Mouse (Mus musculus): ENCODE data around the gene Gm7257. TPM values are rescaled to one million over a fixed set of nuclear protein-coding genes. Genes with fewer than 3 reads are reported as not detected.

Gene Gm7257
- polyA plus RNA-seq (2014; fragmentation: Nextera tagmentation; extraction: Ambion mirVana): not detected in 2 replicates

- ATAC-seq (ENCODE audit: insufficient number of reproducible peaks, low FRiP score, low TSS enrichment, low read depth): no peak
- Histone ChIP-seq H3K36me3 (ENCODE audit: control insufficient read depth, insufficient read depth, low read length) (no peaks in the 10 kb centered on the region), H3K9ac (ENCODE audit: low read length) (no peak within 1 kb of the TSS), H3K27me3 (ENCODE audit: control insufficient read depth, insufficient read depth, low read length) (no peaks in the 10 kb centered on the region), H3K4me2 (ENCODE audit: low read depth, severe bottlenecking) (no peak within 1 kb of the TSS), H3K4me1 (ENCODE audit: control insufficient read depth, insufficient read depth, low read length) (no peaks in the 10 kb centered on the region), H3K27ac (replicated peaks; ENCODE audit: low read depth, low read length) (no peak within 1 kb of the TSS), H3K4me3 (ENCODE audit: low read depth, low read length) (no peak within 1 kb of the TSS), H3K9me3 (ENCODE audit: control insufficient read depth, low read length) (no peaks in the 10 kb centered on the region; the same call in 1 of the 2 replicates)
- no peak for DNase-seq (ENCODE audit: low spot score)
- 81% methylated on average over 4 of the region's 4 CpGs for WGBS
These were observed at the start of gene Gm7257 for GRCm38 (mm10) chr9:36431584-36431983. Gene Gm7257 (plus strand): TSS chr9:36431884.

GRCm38 (mm10) chr9:36402991-36403390, 28.7 kb upstream of the Gm7257 start:
- Histone ChIP-seq H3K4me3 (ENCODE audit: low read depth, low read length) (no peak overlapping the region), H3K27ac (replicated peaks; ENCODE audit: low read depth, low read length) (no peak overlapping the region), H3K4me1 (ENCODE audit: control insufficient read depth, insufficient read depth, low read length) (no peaks in the 10 kb centered on the region), H3K9ac (ENCODE audit: low read length) (no peak overlapping the region), H3K4me2 (ENCODE audit: low read depth, severe bottlenecking) (no peak overlapping the region), H3K36me3 (ENCODE audit: control insufficient read depth, insufficient read depth, low read length) (no peaks in the 10 kb centered on the region), H3K27me3 (ENCODE audit: control insufficient read depth, insufficient read depth, low read length) (no peaks in the 10 kb centered on the region), H3K9me3 (ENCODE audit: control insufficient read depth, low read length) (peaks cover 4% of the 10 kb centered on the region; the same call in 1 of the 2 replicates)
- no peak for DNase-seq (ENCODE audit: low spot score)
- 54% methylated on average over 2 of the region's 2 CpGs for WGBS
- ATAC-seq (ENCODE audit: insufficient number of reproducible peaks, low FRiP score, low TSS enrichment, low read depth): no peak

- 44% methylated on average over 2 of the region's 2 CpGs for WGBS
- Histone ChIP-seq H3K27me3 (ENCODE audit: control insufficient read depth, insufficient read depth, low read length) (no peaks in the 10 kb centered on the region), H3K27ac (replicated peaks; ENCODE audit: low read depth, low read length) (no peak overlapping the region), H3K9ac (ENCODE audit: low read length) (no peak overlapping the region), H3K4me3 (ENCODE audit: low read depth, low read length) (no peak overlapping the region), H3K4me2 (ENCODE audit: low read depth, severe bottlenecking) (no peak overlapping the region), H3K9me3 (ENCODE audit: control insufficient read depth, low read length) (no peaks in the 10 kb centered on the region), H3K36me3 (ENCODE audit: control insufficient read depth, insufficient read depth, low read length) (no peaks in the 10 kb centered on the region), H3K4me1 (ENCODE audit: control insufficient read depth, insufficient read depth, low read length) (no peaks in the 10 kb centered on the region)
- DNase-seq (ENCODE audit: low spot score) (no peak), ATAC-seq (ENCODE audit: insufficient number of reproducible peaks, low FRiP score, low TSS enrichment, low read depth) (no peak)
These were observed 3.5 kb downstream of the Gm7257 start for GRCm38 (mm10) chr9:36435051-36435764.

GRCm38 (mm10) chr9:36475338-36475737, 43.7 kb downstream of the Gm7257 start, which contains the start of gene Gm9513:
Gene Gm9513 (plus strand): TSS chr9:36475638.
- no peak for ATAC-seq (ENCODE audit: insufficient number of reproducible peaks, low FRiP score, low TSS enrichment, low read depth)
- no peak within 1 kb of the TSS for H3K9ac ChIP-seq (ENCODE audit: low read length)
- 67% methylated on average over 3 of the region's 3 CpGs for WGBS

More at GRCm38 (mm10) chr9:36475338-36475737, 43.7 kb downstream of the Gm7257 start, which contains the start of gene Gm9513:
- no peaks in the 10 kb centered on the region; the same call in 1 of the 2 replicates for H3K9me3 ChIP-seq (ENCODE audit: control insufficient read depth, low read length)
- H3K27me3 ChIP-seq (ENCODE audit: control insufficient read depth, insufficient read depth, low read length): no peaks in the 10 kb centered on the region
- H3K36me3 ChIP-seq (ENCODE audit: control insufficient read depth, insufficient read depth, low read length): no peaks in the 10 kb centered on the region
- no peaks in the 10 kb centered on the region for H3K4me1 ChIP-seq (ENCODE audit: control insufficient read depth, insufficient read depth, low read length)
- H3K4me3 ChIP-seq (ENCODE audit: low read depth, low read length): no peak within 1 kb of the TSS
- H3K4me2 ChIP-seq (ENCODE audit: low read depth, severe bottlenecking): no peak within 1 kb of the TSS
- DNase-seq (ENCODE audit: low spot score): no peak
- no peak within 1 kb of the TSS for H3K27ac ChIP-seq (replicated peaks; ENCODE audit: low read depth, low read length)

Other genes with a start within 250 kb of the Gm7257 start
- gene Gm9513, start 43.8 kb downstream of the Gm7257 start, polyA plus RNA-seq (2014; fragmentation: Nextera tagmentation; extraction: Ambion mirVana): not detected in 2 replicates
- gene Gm5615, start 110.1 kb downstream of the Gm7257 start, polyA plus RNA-seq (2014; fragmentation: Nextera tagmentation; extraction: Ambion mirVana): not detected in 2 replicates
- gene Gm17689, start 150.8 kb downstream of the Gm7257 start, polyA plus RNA-seq (2014; fragmentation: Nextera tagmentation; extraction: Ambion mirVana): not detected in 2 replicates
- gene A630095E13Rik, start 211.5 kb downstream of the Gm7257 start, polyA plus RNA-seq (2014; fragmentation: Nextera tagmentation; extraction: Ambion mirVana): not detected in 2 replicates

All from limb, embryonic 11.5 days (tissue).